Mouse (Mus musculus) hindbrain, postnatal 0 days (tissue): ENCODE measurements around the gene Son. TPM values are rescaled to one million over a fixed set of nuclear protein-coding genes. Genes with fewer than 3 reads are reported as not detected.
"Not testable (repeated sequence)": the region's sequence is repeated elsewhere in the genome, so short reads cannot be mapped to it uniquely, and the experiment has no call there.

Experiments
- ATAC-seq: fragments of 200-750 bp; cut with Nextera tagmentation; 2 replicates; pipeline ENCODE4 v1.8.0; 2017; ENCODE audit warnings: mild to moderate bottlenecking, moderate TSS enrichment, moderate library complexity
- DNase-seq: peaks from one replicate; pipeline ENCODE4 v3.0.0-alpha.2; 2015; ENCODE audit warnings: low spot score
- H3K27ac ChIP-seq: fragments of 300-500 bp; sonication (generic); 2 replicates; pipeline ENCODE4 v1.5.1; 2014; ENCODE audit warnings: mild to moderate bottlenecking
- H3K27me3 ChIP-seq: fragments of 300-500 bp; sonication (generic); 2 replicates; pipeline ENCODE4 v1.6.1; 2014; ENCODE audit warnings: low read length, mixed read lengths; ENCODE audit not compliant: insufficient read depth
- H3K36me3 ChIP-seq: fragments of 300-500 bp; sonication (generic); 2 replicates; pipeline ENCODE4 v1.6.1; 2014; ENCODE audit warnings: low read length, mixed read lengths; ENCODE audit not compliant: insufficient read depth
- H3K4me1 ChIP-seq: fragments of 300-500 bp; sonication (generic); 2 replicates; pipeline ENCODE4 v1.6.1; 2014; ENCODE audit warnings: antibody characterized with exemption, low read length, mixed read lengths; ENCODE audit not compliant: insufficient read depth
- H3K4me2 ChIP-seq: fragments of 300-500 bp; sonication (generic); 2 replicates; pipeline ENCODE4 v1.6.1; 2014; ENCODE audit warnings: low read depth, mild to moderate bottlenecking, low read length, moderate library complexity, mixed read lengths
- H3K4me3 ChIP-seq: fragments of 300-500 bp; sonication (generic); 2 replicates; pipeline ENCODE4 v1.5.1; 2014; ENCODE audit warnings: low read length
- H3K9ac ChIP-seq: fragments of 300-500 bp; sonication (generic); replicated peaks from 2 replicates; pipeline ENCODE4 v1.6.1; 2014; ENCODE audit warnings: mild to moderate bottlenecking, low read length, moderate library complexity, mixed read lengths
- H3K9me3 ChIP-seq: fragments of 300-500 bp; sonication (generic); 2 replicates; pipeline ENCODE4 v1.6.1; 2016; ENCODE audit warnings: low read length, mixed read lengths
- CTCF ChIP-seq: IDR thresholded peaks from 2 replicates; pipeline ENCODE4 v1.5.1; 2016; ENCODE audit warnings: antibody characterized with exemption, control low read depth, low read depth
- WGBS: fragments of 180-500 bp; shearing (Covaris S2); extraction: QIAGEN DNeasy Blood & Tissue Kit; methylation state at CpG from one replicate; pipeline ENCODE4 v1.1.7; 2014; 5-methylcytosine and 5-hydroxymethylcytosine counted together
- polyA plus RNA-seq: library from polyadenylated mRNA; unstranded; fragments of >200 nt; fragmentation: Nextera tagmentation; extraction: Ambion mirVana; gene quantifications from 2 replicates; pipeline ENCODE4 v1.2.1, GENCODE M21; 2015
- total RNA-seq: library from RNA; depleted of rRNA; stranded (reverse); fragments of >200 nt; gene quantifications from 2 replicates; pipeline ENCODE4 v1.2.3, GENCODE M21; 2014

The Son gene
- total and polyA plus RNA-seq, 2 experiments from 2014 or later, result 95.3 to 246 TPM

- no peak overlapping the region for H3K27ac ChIP-seq
- no peak overlapping the region for H3K9ac ChIP-seq
- H3K4me2 ChIP-seq, result no peak overlapping the region
- DNase-seq (no peak), ATAC-seq (no peak)
- no peaks in the 10 kb centered on the region for H3K9me3 ChIP-seq
- H3K4me3 ChIP-seq, result no peak overlapping the region
- no peaks in the 10 kb centered on the region for H3K27me3 ChIP-seq
- no peaks in the 10 kb centered on the region for H3K4me1 ChIP-seq
- no peak for TF ChIP-seq CTCF
- peaks cover 71% of the 10 kb centered on the region for H3K36me3 ChIP-seq
- WGBS, result 94% methylated on average over 7 of the region's 7 CpGs
Measured at GRCm38 (mm10) chr16:91632940-91633339, 14.4 kb upstream of the Son start.

DNA sequence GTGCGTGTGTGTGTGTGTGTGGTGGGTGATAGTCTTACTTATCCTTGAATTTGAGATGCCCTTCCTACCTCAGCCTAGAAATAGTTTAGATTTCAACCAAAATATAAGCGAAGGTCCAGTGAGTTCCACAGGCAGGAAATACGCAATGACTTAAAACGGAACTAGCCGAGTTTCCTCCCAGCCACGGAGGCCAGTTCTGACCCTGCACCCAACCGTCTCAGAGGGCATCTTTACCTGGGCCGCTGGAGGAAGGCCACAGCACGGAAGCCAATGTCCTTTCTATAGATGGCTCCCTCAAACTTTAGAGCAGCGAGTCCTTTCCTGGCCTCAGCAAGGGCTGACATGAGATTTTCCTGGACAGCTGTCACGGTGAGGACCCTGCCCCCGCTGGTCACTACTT, 13.7 kb upstream of the Son start:
- Histone ChIP-seq H3K27me3 (no peaks in the 10 kb centered on the region), H3K4me3 (no peak overlapping the region), H3K27ac (no peak overlapping the region), H3K9me3 (no peaks in the 10 kb centered on the region), H3K4me2 (no peak overlapping the region), H3K9ac (no peak overlapping the region), H3K36me3 (peaks cover 70% of the 10 kb centered on the region), H3K4me1 (no peaks in the 10 kb centered on the region)
- no peak for TF ChIP-seq CTCF
- DNase-seq, result no peak
- no peak for ATAC-seq
- 89% methylated on average over 12 of the region's 12 CpGs for WGBS

- WGBS, result 91% methylated on average over 5 of the region's 5 CpGs
- Histone ChIP-seq H3K4me1 (no peaks in the 10 kb centered on the region), H3K27ac (no peak overlapping the region), H3K9ac (no peak overlapping the region), H3K9me3 (no peaks in the 10 kb centered on the region), H3K4me3 (no peak overlapping the region), H3K4me2 (no peak overlapping the region), H3K36me3 (peaks cover 42% of the 10 kb centered on the region), H3K27me3 (no peaks in the 10 kb centered on the region)
- TF ChIP-seq CTCF, result no peak
- DNase-seq (no peak), ATAC-seq (no peak)
Measured at GRCm38 (mm10) chr16:91639161-91639560, 8.1 kb upstream of the Son start.

- WGBS, result 97% methylated on average over 2 of the region's 2 CpGs
- DNase-seq (no peak), ATAC-seq (no peak)
- H3K9ac ChIP-seq, result no peak overlapping the region
- H3K9me3 ChIP-seq, result no peaks in the 10 kb centered on the region
- no peaks in the 10 kb centered on the region for H3K4me1 ChIP-seq
- no peak overlapping the region for H3K4me2 ChIP-seq
- H3K27ac ChIP-seq, result no peak overlapping the region
- H3K4me3 ChIP-seq, result no peak overlapping the region
- no peaks in the 10 kb centered on the region for H3K27me3 ChIP-seq
- peaks cover 42% of the 10 kb centered on the region for H3K36me3 ChIP-seq
- no peak for TF ChIP-seq CTCF
Measured at GRCm38 (mm10) chr16:91639636-91640035, 7.7 kb upstream of the Son start.

GRCm38 (mm10) chr16:91640171-91640570, 7.1 kb upstream of the Son start:
- H3K4me2 ChIP-seq, result no peak overlapping the region
- no peaks in the 10 kb centered on the region for H3K27me3 ChIP-seq
- WGBS, result 98% methylated on average over 8 of the region's 8 CpGs
- H3K9ac ChIP-seq, result no peak overlapping the region
- TF ChIP-seq CTCF, result no peak
- DNase-seq (no peak), ATAC-seq (no peak)
- no peak overlapping the region for H3K4me3 ChIP-seq
- no peaks in the 10 kb centered on the region for H3K9me3 ChIP-seq
- H3K27ac ChIP-seq, result no peak overlapping the region
- peaks cover 38% of the 10 kb centered on the region for H3K36me3 ChIP-seq
- H3K4me1 ChIP-seq, result no peaks in the 10 kb centered on the region

DNA sequence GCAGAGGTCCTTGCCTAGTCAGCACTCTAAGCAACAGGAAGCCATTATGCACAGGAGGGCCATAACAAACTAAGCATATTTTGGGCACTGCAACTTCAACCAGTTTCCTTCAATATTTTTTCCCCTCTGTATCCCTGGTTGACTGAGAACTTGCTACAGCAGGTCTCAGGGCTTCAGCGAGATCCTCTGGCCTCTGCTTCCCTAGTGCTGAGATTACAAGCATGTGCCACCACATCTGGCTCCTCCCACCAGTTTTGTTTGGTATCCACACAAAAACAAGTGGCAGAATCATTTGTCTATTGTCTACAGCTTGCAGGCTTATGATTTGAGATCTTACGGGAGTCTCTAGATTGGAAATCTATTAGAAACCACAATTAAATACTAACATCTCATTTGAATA, 2.4 kb upstream of the Son start:
- ATAC-seq (no peak), DNase-seq (no peak)
- Histone ChIP-seq H3K4me1 (peaks cover 4% of the 10 kb centered on the region; the same call in 1 of the 2 replicates), H3K27me3 (no peaks in the 10 kb centered on the region), H3K27ac (no peak overlapping the region), H3K4me3 (no peak overlapping the region), H3K9me3 (no peaks in the 10 kb centered on the region), H3K9ac (no peak overlapping the region), H3K36me3 (peaks cover 4% of the 10 kb centered on the region; the same call in 1 of the 2 replicates), H3K4me2 (no peak overlapping the region)
- 87% methylated on average over 2 of the region's 2 CpGs for WGBS
- TF ChIP-seq CTCF, result no peak

DNA sequence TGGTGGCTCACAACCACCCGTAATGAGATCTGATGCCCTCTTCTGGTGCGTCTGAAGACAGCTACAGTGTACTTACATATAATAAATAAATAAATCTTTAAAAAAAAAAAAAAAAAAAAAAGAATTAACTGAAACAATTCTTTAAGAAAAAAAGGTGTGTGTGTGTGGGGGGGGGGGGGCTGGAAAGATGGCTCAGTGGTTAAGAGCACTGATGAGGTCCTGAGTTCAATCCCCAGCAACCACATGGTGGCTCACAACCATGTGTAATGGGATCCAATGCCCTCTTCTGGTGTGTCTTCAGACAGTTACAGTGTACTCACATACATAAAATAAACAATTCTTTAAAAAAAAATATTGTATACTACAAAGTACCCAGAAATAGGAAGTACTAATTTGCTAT, 1.9 kb upstream of the Son start:
- H3K27me3 ChIP-seq, DNase-seq, ATAC-seq, H3K27ac ChIP-seq, H3K4me1 ChIP-seq, H3K9ac ChIP-seq, H3K4me3 ChIP-seq, H3K9me3 ChIP-seq, H3K36me3 ChIP-seq, H3K4me2 ChIP-seq: not testable (repeated sequence)
- WGBS, result no CpG with 5 or more reads among the region's 2 CpGs
